Mouse (Mus musculus) lung, postnatal 0 days (tissue): ENCODE data around the gene Lrrc4b. TPM values are rescaled to one million over a fixed set of nuclear protein-coding genes. Genes with fewer than 3 reads are reported as not detected.

ENCODE experiments used
- ATAC-seq: fragments of 200-750 bp; cut with Nextera tagmentation; 2 replicates; pipeline ENCODE4 v1.8.0; 2017; ENCODE audit warnings: moderate library complexity
- DNase-seq: peaks from one replicate; pipeline ENCODE4 v3.0.0-alpha.2; 2016; ENCODE audit warnings: low spot score
- H3K27ac ChIP-seq: fragments of 300-500 bp; sonication (generic); 2 replicates; pipeline ENCODE4 v1.5.1; 2014; ENCODE audit warnings: antibody characterized with exemption, mild to moderate bottlenecking, low read length, mixed read lengths
- H3K27me3 ChIP-seq: fragments of 300-500 bp; sonication (generic); replicated peaks from 2 replicates; pipeline ENCODE4 v1.6.1; 2014; ENCODE audit warnings: low read length, mixed read lengths; ENCODE audit not compliant: insufficient read depth
- H3K36me3 ChIP-seq: fragments of 300-500 bp; sonication (generic); 2 replicates; pipeline ENCODE4 v1.6.1; 2014; ENCODE audit warnings: low read length, mixed read lengths; ENCODE audit not compliant: insufficient read depth
- H3K4me1 ChIP-seq: fragments of 300-500 bp; sonication (generic); 2 replicates; pipeline ENCODE4 v1.6.1; 2014; ENCODE audit warnings: antibody characterized with exemption, low read depth, low read length, mixed read lengths; ENCODE audit not compliant: insufficient read depth
- H3K4me2 ChIP-seq: fragments of 300-500 bp; sonication (generic); replicated peaks from 2 replicates; pipeline ENCODE4 v1.6.1; 2014; ENCODE audit warnings: low read depth, mild to moderate bottlenecking, low read length, moderate library complexity, mixed read lengths
- H3K4me3 ChIP-seq: fragments of 300-500 bp; sonication (generic); 2 replicates; pipeline ENCODE4 v1.5.1; 2014; ENCODE audit warnings: low read depth, low read length
- H3K9ac ChIP-seq: fragments of 300-500 bp; sonication (generic); replicated peaks from 2 replicates; pipeline ENCODE4 v1.6.1; 2014; ENCODE audit warnings: low read depth, mild to moderate bottlenecking
- H3K9me3 ChIP-seq: fragments of 300-500 bp; sonication (generic); 2 replicates; pipeline ENCODE4 v1.6.1; 2016; ENCODE audit warnings: low read length, mixed read lengths
- CTCF ChIP-seq: IDR thresholded peaks from 2 replicates; pipeline ENCODE4 v1.5.1; 2016; ENCODE audit warnings: antibody characterized with exemption, mild to moderate bottlenecking
- EP300 ChIP-seq: IDR thresholded peaks from 2 replicates; pipeline ENCODE4 v1.6.1; 2016; ENCODE audit warnings: antibody characterized with exemption, mild to moderate bottlenecking, control low read depth
- WGBS: fragments of 180-500 bp; shearing (Covaris S2); extraction: QIAGEN DNeasy Blood & Tissue Kit; methylation state at CpG from one replicate; pipeline ENCODE4 v1.1.7; 2014; 5-methylcytosine and 5-hydroxymethylcytosine counted together
- polyA plus RNA-seq: library from polyadenylated mRNA; unstranded; fragments of >200 nt; fragmentation: Nextera tagmentation; extraction: Ambion mirVana; gene quantifications from 2 replicates; pipeline ENCODE4 v1.2.1, GENCODE M21; 2015

Gene Lrrc4b
- polyA plus RNA-seq, 1 experiment from 2014 or later, result 0.51 TPM

DNA sequence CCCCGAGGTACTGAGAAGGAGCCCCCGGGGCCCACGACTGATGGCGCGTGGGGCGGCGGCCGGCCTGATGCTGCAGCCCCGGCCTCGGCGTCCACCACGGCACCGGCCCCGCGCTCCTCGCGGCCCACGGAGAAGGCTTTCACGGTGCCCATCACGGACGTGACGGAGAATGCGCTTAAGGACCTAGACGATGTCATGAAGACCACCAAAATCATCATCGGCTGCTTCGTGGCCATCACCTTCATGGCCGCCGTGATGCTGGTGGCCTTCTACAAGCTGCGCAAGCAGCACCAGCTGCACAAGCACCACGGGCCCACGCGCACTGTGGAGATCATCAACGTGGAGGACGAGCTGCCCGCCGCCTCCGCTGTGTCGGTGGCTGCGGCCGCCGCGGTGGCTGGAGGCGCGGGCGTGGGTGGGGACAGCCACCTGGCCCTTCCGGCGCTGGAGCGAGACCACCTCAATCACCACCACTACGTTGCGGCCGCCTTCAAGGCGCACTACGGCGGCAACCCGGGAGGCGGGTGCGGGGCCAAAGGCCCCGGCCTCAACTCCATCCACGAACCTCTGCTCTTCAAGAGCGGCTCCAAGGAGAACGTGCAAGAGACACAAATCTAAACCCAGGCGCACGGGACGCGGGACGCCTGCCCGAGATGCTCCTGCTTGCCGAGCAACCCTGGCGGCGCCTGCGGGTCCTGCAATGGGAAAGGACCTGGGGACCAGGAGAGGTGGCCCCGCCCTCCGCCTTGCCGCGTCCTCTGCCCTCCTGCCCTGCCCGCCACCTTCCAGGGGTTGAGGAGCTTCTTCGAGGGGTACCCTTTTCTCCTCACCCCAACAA, 33.6 kb downstream of the Lrrc4b start:
- ATAC-seq, result no peak
- Histone ChIP-seq H3K4me1 (no peaks in the 10 kb centered on the region), H3K27me3 (peaks cover 34% of the 10 kb centered on the region), H3K27ac (no peak overlapping the region), H3K9me3 (no peaks in the 10 kb centered on the region), H3K4me2 (no peak overlapping the region), H3K9ac (no peak overlapping the region), H3K36me3 (no peaks in the 10 kb centered on the region), H3K4me3 (no peak overlapping the region)
- TF ChIP-seq CTCF, result peak; percentile 53
- TF ChIP-seq EP300, result no peak
- 20% methylated on average over 55 of the region's 77 CpGs for WGBS
- no peak for DNase-seq

DNA sequence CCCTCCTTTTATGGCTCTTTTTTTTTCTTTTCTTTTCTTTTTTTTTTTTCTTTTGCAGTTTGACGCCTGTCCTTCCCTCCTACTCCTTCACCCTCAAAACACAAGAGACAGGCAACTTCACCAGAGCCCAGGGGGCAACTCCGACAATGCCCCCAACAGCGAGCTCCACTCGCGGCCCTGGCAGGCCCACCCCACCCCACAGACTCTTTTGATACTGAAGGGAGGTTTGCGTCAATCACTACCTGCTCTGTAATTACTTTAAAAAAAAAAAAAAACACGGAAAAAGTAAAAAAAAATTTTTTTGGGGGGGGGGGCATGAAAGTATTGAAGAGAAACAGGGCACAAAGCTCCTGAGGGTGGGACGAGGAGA, 34.2 kb downstream of the Lrrc4b start:
- H3K4me1 ChIP-seq, result no peaks in the 10 kb centered on the region
- H3K4me2 ChIP-seq, result no peak overlapping the region
- no peak overlapping the region for H3K27ac ChIP-seq
- ATAC-seq, result no peak
- TF ChIP-seq CTCF (no peak), EP300 (no peak)
- WGBS, result 26% methylated on average over 8 of the region's 8 CpGs
- H3K9ac ChIP-seq, result no peak overlapping the region
- no peaks in the 10 kb centered on the region for H3K36me3 ChIP-seq
- H3K9me3 ChIP-seq, result no peaks in the 10 kb centered on the region
- H3K27me3 ChIP-seq, result peaks cover 34% of the 10 kb centered on the region
- no peak overlapping the region for H3K4me3 ChIP-seq
- DNase-seq, result no peak

DNA sequence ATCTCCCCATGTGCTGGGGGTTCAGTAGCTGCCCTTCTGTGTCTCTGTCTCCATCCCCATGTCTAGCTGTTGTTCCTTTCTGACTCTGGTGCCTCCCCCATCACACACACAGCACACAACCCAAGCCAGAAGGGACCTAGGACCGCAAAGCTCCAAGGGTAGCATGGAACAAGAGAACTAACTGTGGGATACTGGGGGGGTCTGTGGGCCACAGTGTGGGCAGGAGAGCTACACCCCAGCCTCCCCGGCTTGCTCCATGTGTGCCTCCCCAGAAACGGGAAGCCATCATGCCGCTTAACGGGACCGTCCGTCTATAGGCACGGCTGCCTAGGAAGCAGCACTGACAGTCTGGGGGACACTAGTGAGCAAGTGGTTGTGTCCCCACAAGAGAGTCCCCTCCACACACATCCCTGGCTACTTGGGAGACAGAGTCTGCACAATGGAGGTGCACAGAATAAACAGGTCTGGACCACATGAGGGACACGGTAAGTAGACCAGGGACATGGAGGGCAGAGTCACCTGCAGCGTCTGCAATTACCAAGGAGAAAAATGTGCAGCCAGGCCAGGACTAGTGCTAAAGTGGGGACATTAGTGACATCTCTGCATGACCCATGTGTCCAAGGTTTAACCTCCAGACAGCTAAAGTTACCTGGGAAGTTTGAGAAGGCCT, 34.9 kb downstream of the Lrrc4b start:
- H3K27ac ChIP-seq, result no peak overlapping the region
- ATAC-seq (no peak), DNase-seq (no peak)
- no peak overlapping the region for H3K4me3 ChIP-seq
- TF ChIP-seq EP300 (no peak), CTCF (no peak)
- H3K4me1 ChIP-seq, result peaks cover 5% of the 10 kb centered on the region
- 83% methylated on average over 10 of the region's 10 CpGs for WGBS
- no peak overlapping the region for H3K9ac ChIP-seq
- peaks cover 34% of the 10 kb centered on the region for H3K27me3 ChIP-seq
- no peaks in the 10 kb centered on the region for H3K9me3 ChIP-seq
- H3K4me2 ChIP-seq, result no peak overlapping the region
- H3K36me3 ChIP-seq, result no peaks in the 10 kb centered on the region

DNA sequence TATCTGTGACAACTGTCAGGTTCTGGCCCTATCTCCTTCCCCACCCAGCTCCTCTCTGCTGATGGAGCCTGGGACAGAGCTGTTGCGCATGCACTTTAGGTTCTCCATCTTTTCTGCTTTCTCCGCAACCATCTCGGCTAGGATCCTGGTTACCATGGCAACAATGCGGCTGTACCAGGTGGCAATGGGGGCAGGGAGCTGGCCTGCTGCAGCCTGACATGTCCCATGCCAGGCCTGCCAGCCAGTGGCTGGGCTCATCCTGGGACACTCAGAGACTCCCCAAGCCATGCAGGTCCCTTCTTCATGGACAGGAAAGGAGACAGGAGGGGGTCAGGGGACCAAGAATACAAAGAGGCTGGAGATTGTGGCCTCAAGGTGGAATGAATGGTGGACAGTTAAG, 35.7 kb downstream of the Lrrc4b start:
- Histone ChIP-seq H3K9me3 (no peaks in the 10 kb centered on the region), H3K27me3 (peaks cover 34% of the 10 kb centered on the region), H3K4me3 (no peak overlapping the region), H3K4me2 (no peak overlapping the region), H3K36me3 (no peaks in the 10 kb centered on the region), H3K9ac (no peak overlapping the region), H3K27ac (no peak overlapping the region), H3K4me1 (peaks cover 13% of the 10 kb centered on the region)
- 33% methylated on average over 4 of the region's 4 CpGs for WGBS
- DNase-seq, result no peak
- TF ChIP-seq EP300, result no peak
- no peak for ATAC-seq

DNA sequence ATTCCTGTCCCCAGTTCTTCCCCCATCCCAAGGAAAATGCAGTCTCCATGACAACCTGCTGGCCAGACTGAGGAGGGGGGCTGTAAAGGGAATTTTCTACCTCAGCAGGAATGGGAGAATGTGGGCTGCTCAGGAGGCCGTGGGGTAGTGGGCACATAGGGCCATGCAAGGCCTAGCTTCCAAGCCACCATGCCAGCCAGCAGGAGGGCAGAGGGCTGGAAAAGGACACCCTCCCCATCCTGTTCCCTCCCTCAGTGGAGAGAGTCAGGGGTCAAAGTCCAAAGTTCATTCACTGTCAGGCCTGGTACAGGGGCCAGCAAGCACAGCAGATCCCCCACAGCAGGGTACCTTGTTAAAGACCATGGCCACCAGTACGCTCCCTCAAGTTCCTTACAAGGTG, 36.3 kb downstream of the Lrrc4b start, which contains the start of gene Aspdh:
TSS of gene Aspdh (plus strand) at position 281 of the 400 bp plus-strand sequence.
- Histone ChIP-seq H3K27ac (no peak within 1 kb of the TSS), H3K27me3 (peaks cover 30% of the 10 kb centered on the region), H3K36me3 (no peaks in the 10 kb centered on the region), H3K4me1 (peaks cover 14% of the 10 kb centered on the region), H3K4me2 (no peak within 1 kb of the TSS), H3K4me3 (no peak within 1 kb of the TSS), H3K9ac (no peak within 1 kb of the TSS), H3K9me3 (no peaks in the 10 kb centered on the region)
- no peak for TF ChIP-seq EP300
- TF ChIP-seq CTCF, result no peak
- ATAC-seq (no peak), DNase-seq (no peak)
- 56% methylated on average over 2 of the region's 2 CpGs for WGBS

DNA sequence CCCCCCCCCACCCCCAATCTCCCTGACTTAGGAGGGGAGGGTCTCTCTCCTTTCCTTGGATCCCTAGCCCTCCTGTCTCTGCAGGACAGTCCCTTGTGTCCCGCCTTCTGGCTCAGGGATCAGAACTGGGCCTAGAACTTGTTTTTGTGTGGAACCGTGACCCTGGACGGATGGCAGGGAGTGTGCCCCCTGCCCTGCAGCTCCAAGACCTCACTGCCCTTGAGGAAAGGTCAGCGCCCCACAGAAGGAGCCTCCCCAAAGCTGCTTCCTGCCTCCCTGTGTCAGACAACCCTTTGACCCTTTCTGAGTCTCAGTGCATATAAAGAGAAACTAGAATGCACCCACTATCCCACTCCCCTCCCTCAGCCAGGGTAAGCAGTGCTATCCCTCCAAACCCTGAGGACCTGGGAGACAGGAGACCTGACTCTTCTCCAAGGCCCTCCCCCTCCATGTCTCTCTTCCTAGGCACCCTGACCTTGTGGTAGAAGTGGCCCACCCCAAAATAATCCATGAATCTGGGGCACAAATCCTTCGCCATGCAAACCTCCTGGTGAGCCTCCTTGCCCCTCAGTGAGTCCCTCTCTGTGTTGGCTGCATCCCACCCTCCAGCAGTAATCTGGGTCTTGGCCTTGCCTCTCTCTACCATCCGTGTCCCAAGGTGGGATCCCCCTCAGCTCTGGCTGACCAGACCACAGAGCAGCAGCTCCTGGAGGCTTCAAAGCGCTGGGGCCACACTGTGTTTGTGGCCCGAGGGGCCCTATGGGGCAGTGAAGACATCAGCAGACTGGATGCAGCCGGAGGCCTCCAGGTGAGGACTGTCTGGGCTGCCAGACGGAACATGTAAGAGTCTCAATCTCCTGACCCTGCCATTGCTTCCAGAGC, 37.4 kb downstream of the Lrrc4b start:
- Histone ChIP-seq H3K4me1 (peaks cover 14% of the 10 kb centered on the region), H3K4me2 (no peak overlapping the region), H3K27ac (no peak overlapping the region), H3K9ac (no peak overlapping the region), H3K36me3 (no peaks in the 10 kb centered on the region), H3K9me3 (no peaks in the 10 kb centered on the region), H3K27me3 (peaks cover 23% of the 10 kb centered on the region), H3K4me3 (no peak overlapping the region)
- DNase-seq, result no peak
- TF ChIP-seq EP300 (no peak), CTCF (no peak)
- no peak for ATAC-seq
- WGBS, result 84% methylated on average over 10 of the region's 10 CpGs
